Mouse (Mus musculus): Measurements from ENCODE around the gene Nat8f3. TPM values are rescaled to one million over a fixed set of nuclear protein-coding genes. Genes with fewer than 3 reads are reported as not detected.
"Not testable (repeated sequence)": the region's sequence is repeated elsewhere in the genome, so short reads cannot be mapped to it uniquely, and the experiment has no call there.

Nat8f3 gene
- polyA plus RNA-seq, 1 experiment from 2014 or later = not detected

DNA sequence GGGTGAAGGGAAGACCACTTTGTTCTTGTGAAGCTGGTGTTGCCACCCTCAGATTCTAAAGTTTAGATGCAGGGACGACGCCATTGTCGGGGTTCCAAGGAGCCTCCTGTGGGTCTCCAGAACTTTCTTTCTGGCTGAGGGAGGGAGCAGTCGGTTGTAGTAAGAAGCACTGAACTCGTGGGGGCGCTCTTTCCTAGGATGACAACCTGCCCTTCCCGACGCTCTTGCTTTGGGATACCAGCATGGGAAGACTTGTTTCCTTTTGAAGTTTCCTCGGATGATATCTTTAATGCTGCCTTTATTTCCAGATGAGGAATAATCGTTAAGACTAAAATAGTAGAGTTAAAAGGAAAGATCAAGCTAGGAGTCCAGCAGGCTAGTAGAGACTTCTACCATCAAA, 52.4 kb downstream of the Nat8f3 start, which contains the start of gene Nat8f7:
Gene Nat8f7 (minus strand): TSS at position 101 of the 400 bp plus-strand sequence.
- H3K27me3 ChIP-seq (ENCODE audit: insufficient read depth, low read length); DNase-seq (ENCODE audit: low spot score); H3K9ac ChIP-seq (ENCODE audit: low read depth, low read length); H3K9me3 ChIP-seq (replicated peaks; ENCODE audit: low read length); H3K4me2 ChIP-seq (ENCODE audit: low read length); H3K4me3 ChIP-seq (replicated peaks; ENCODE audit: low read depth, low read length); H3K27ac ChIP-seq; H3K36me3 ChIP-seq (ENCODE audit: insufficient read depth, low read length); H3K4me1 ChIP-seq (replicated peaks; ENCODE audit: insufficient read depth, low read length); ATAC-seq (replicated peaks; ENCODE audit: low FRiP score, low read depth): not testable (repeated sequence)
- WGBS = 84% methylated on average over 10 of the region's 10 CpGs

DNA sequence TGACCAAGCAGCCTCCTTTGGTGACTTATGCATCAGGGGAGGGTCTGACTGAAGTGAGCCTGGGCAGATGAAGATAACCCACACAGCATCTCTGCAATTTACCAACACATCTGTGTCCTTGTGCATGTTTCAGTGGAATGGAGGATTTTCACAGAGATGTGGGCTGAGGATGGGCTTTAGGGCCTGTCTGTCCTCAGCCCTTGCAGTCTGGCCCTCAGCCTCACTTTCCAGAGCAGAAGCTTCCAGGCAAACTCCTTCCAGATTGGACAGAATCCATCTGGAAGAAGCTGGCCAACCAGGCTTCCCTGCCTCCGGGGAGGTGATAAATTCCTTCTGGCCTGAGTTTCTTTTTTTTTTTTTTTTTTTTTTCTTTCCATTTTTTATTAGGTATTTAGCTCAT, 55.9 kb downstream of the Nat8f3 start:
- not testable (repeated sequence) for ATAC-seq (replicated peaks; ENCODE audit: low FRiP score, low read depth); H3K4me2 ChIP-seq (ENCODE audit: low read length); H3K4me1 ChIP-seq (replicated peaks; ENCODE audit: insufficient read depth, low read length); H3K9me3 ChIP-seq (replicated peaks; ENCODE audit: low read length); H3K27ac ChIP-seq; H3K36me3 ChIP-seq (ENCODE audit: insufficient read depth, low read length); H3K9ac ChIP-seq (ENCODE audit: low read depth, low read length); DNase-seq (ENCODE audit: low spot score); H3K27me3 ChIP-seq (ENCODE audit: insufficient read depth, low read length); H3K4me3 ChIP-seq (replicated peaks; ENCODE audit: low read depth, low read length)
- 80% methylated on average over 1 of the region's 1 CpGs for WGBS

DNA sequence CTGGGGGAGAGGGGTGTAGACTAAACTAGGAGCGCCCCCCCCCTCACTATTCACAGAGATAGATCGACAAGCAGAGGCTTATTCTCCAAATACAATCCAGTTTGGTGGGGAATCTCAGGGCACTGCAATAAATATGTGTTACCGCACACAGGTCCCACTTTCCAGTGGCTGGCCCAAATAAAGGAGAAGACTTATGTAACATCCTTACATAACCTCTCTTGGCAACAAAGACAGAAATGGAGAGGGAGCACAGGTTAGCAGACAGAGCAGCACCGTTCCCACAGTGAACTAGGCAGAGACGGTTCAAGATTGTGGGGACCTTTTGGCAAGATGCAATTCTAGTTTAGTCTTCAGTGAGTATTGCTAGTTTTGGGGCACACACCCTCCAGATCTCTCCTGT, 56.3 kb downstream of the Nat8f3 start:
- H3K27ac ChIP-seq; H3K4me1 ChIP-seq (replicated peaks; ENCODE audit: insufficient read depth, low read length); H3K9ac ChIP-seq (ENCODE audit: low read depth, low read length); H3K36me3 ChIP-seq (ENCODE audit: insufficient read depth, low read length); H3K27me3 ChIP-seq (ENCODE audit: insufficient read depth, low read length); DNase-seq (ENCODE audit: low spot score); H3K4me3 ChIP-seq (replicated peaks; ENCODE audit: low read depth, low read length); H3K9me3 ChIP-seq (replicated peaks; ENCODE audit: low read length); ATAC-seq (replicated peaks; ENCODE audit: low FRiP score, low read depth); H3K4me2 ChIP-seq (ENCODE audit: low read length): not testable (repeated sequence)
- 92% methylated on average over 3 of the region's 5 CpGs for WGBS

DNA sequence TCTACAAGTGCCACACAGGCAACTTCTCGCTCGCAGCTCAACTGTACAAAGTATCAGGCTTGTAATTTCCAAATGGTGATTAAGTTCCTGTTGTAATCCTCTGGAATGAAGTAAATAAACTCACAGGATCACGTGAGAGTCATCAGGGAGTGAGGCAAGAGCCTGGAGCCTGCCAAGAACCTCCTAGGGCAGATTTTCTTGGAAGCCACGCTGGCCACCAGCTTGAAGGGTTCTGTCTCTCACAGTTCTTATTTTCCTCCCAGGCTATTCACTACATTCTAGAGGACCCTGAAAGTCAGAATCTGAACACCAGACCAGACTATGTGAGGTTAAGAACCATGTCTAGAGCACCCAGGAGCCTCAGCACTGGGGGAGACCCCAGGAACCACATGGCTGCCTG, 63.6 kb downstream of the Nat8f3 start:
- not testable (repeated sequence) for H3K36me3 ChIP-seq (ENCODE audit: insufficient read depth, low read length); H3K27ac ChIP-seq; ATAC-seq (replicated peaks; ENCODE audit: low FRiP score, low read depth); H3K9ac ChIP-seq (ENCODE audit: low read depth, low read length); H3K4me1 ChIP-seq (replicated peaks; ENCODE audit: insufficient read depth, low read length); H3K4me2 ChIP-seq (ENCODE audit: low read length); H3K9me3 ChIP-seq (replicated peaks; ENCODE audit: low read length); DNase-seq (ENCODE audit: low spot score); H3K27me3 ChIP-seq (ENCODE audit: insufficient read depth, low read length); H3K4me3 ChIP-seq (replicated peaks; ENCODE audit: low read depth, low read length)
- 76% methylated on average over 2 of the region's 4 CpGs for WGBS

Small RNA genes lying within 50 kb of the gene (microRNA-seq; reads per million reads assigned to microRNA genes)
- gene Gm27317 = not detected
- not detected for gene Mir6375

Other genes with a start within 250 kb of the Nat8f3 start
- 1.6 and 2.0 TPM in 2 replicates for gene Alms1, start 178.2 kb downstream of the Nat8f3 start, polyA plus RNA-seq (2015; fragmentation: Nextera tagmentation; extraction: Ambion mirVana)
- 0.13 TPM in 1 of 2 replicates, not detected in the other for gene Nat8f7, start 52.5 kb downstream of the Nat8f3 start, polyA plus RNA-seq (2015; fragmentation: Nextera tagmentation; extraction: Ambion mirVana)
- 0.14 and 0.64 TPM in 2 replicates for gene Nat8f6, start 55.2 kb upstream of the Nat8f3 start, polyA plus RNA-seq (2015; fragmentation: Nextera tagmentation; extraction: Ambion mirVana)
- gene Nat8f5, start 55.2 kb upstream of the Nat8f3 start, polyA plus RNA-seq (2015; fragmentation: Nextera tagmentation; extraction: Ambion mirVana) = 0.88 and 1.1 TPM in 2 replicates
- gene Nat8, start 66.3 kb upstream of the Nat8f3 start, polyA plus RNA-seq (2015; fragmentation: Nextera tagmentation; extraction: Ambion mirVana) = 18.0 and 26.8 TPM in 2 replicates
- gene Nat8f2, start 103.4 kb upstream of the Nat8f3 start, polyA plus RNA-seq (2015; fragmentation: Nextera tagmentation; extraction: Ambion mirVana) = 2.2 and 2.6 TPM in 2 replicates
- 7.2 and 7.7 TPM in 2 replicates for gene Nat8f4, start 139.1 kb upstream of the Nat8f3 start, polyA plus RNA-seq (2015; fragmentation: Nextera tagmentation; extraction: Ambion mirVana)
- gene Tprkb, start 146.1 kb upstream of the Nat8f3 start, polyA plus RNA-seq (2015; fragmentation: Nextera tagmentation; extraction: Ambion mirVana) = 53.3 and 54.3 TPM in 2 replicates
- 165 and 182 TPM in 2 replicates for gene Nat8f1, start 149.9 kb upstream of the Nat8f3 start, polyA plus RNA-seq (2015; fragmentation: Nextera tagmentation; extraction: Ambion mirVana)
- 33.5 and 38.7 TPM in 2 replicates for gene Dusp11, start 195.9 kb upstream of the Nat8f3 start, polyA plus RNA-seq (2015; fragmentation: Nextera tagmentation; extraction: Ambion mirVana)

Data from kidney, postnatal 0 days (tissue).